Mouse (Mus musculus) common myeloid progenitor, adult 5-6 weeks (primary cell): ENCODE measurements around the gene Foxe3. TPM values are rescaled to one million over a fixed set of nuclear protein-coding genes. Genes with fewer than 3 reads are reported as not detected.
A peak's percentile ranks its signal among the peaks of the same experiment; 100 is the strongest.
"Not testable (repeated sequence)": the region's sequence is repeated elsewhere in the genome, so short reads cannot be mapped to it uniquely, and the experiment has no call there.

Source experiments
- ATAC-seq: replicated peaks from 2 replicates; pipeline ENCODE4 v1.8.0; 2016; ENCODE audit warnings: low read depth, mild to moderate bottlenecking, moderate TSS enrichment, inconsistent platforms; ENCODE audit not compliant: poor library complexity, severe bottlenecking
- total RNA-seq: library from RNA; stranded (forward); fragments of 200-1000, 187-1606 nt; gene quantifications from 2 replicates; pipeline ENCODE4 v1.2.3, GENCODE M21; 2017

The Foxe3 gene
- total RNA-seq = not detected in 2 replicates

DNA sequence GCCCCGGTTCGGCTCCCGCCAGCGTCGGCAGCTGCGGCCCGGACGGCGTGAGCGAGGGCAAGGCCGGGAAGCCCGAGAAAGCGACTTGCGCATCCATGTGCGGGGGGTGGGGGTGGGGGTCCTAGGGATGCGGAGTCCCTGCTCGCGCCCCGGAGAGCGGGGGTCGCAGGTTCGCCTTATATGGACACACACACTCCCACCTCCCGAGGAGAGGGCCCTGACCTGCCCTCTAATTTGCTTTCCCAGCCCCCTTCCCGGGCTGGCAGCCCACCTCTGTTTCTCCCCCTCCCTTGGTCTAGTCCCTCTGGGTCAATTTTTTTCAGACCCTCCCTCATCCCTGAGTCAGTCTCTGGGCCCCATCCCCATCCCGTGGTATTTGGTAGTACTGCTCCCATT lies at the start of gene Foxe3:
TSS of gene Foxe3 (minus strand) at position 97 of the 396 bp plus-strand sequence.
- ATAC-seq = no peak

DNA sequence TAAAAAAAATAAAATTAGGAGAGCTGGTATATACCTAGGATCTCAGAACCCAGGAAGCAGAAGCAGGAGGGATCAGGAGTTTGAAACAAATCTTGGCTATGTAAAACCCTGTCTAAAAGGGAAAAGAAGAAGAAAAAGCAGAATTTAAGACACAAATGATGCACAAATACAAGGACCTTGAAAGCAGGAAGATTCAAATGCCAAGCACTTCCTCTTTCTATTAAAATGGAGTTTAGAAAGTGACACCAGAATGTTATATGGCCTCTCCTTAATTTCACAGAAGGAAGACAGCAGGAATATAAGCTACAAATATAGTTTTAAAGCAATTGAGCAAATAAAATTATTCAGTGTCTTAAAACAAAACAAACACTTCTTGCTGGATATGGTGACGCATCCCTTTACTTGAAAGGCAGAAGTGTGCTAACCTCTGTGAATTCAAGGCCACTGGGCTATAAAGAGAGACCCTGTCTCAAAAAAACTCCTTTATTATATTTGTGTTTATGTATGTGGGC lies 47.5 kb upstream of the Foxe3 start:
- peak; percentile 60; the same call in 1 of the 2 replicates for ATAC-seq

DNA sequence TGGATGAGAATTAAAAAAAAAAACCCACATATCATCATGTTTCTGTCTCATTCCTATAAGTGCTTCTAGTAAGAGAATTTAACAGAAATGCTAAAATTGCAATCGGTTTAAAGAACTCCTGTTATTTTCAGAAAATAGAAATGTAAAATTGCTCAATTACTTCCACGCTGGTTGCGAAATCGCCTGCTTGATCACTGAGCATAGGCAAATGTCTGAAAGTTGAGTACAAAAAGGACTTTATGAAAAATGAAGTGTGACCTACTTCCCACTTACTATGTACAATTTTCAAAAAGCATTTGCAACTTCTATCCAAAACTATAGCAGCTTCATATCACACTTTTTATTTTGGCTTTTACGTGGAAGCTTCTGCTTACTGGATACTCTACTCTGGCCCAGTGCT lies 44.9 kb upstream of the Foxe3 start:
- ATAC-seq = peak; percentile 56; the same call in 1 of the 2 replicates

- not testable (repeated sequence) for ATAC-seq
Observed at GRCm38 (mm10) chr4:114960881-114961280, 35.1 kb upstream of the Foxe3 start.

- ATAC-seq = no peak
Observed at GRCm38 (mm10) chr4:114959533-114959932, 33.7 kb upstream of the Foxe3 start.

GRCm38 (mm10) chr4:114958786-114959185 lies 33.0 kb upstream of the Foxe3 start:
- no peak for ATAC-seq

DNA sequence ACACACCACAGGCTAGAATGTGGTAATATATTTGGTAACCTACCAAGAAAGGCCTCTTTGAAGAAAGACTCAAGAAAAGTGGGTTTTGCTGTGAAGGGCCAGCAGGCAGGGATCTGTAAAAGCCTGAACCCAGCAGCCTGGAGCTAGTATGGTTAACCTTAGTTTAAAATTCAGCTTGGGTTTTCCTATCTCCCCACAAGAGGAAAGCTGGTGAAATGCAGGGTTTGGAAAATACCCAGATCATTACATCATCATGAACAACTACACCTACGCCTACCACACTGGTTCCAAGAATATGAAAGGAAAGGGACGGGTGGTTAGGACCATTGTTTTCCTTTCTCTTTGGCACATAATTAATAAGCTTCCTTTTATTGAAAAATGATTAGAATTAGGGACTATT lies 32.4 kb upstream of the Foxe3 start:
- ATAC-seq = no peak

GRCm38 (mm10) chr4:114957403-114957802 lies 31.6 kb upstream of the Foxe3 start:
- no peak for ATAC-seq

DNA sequence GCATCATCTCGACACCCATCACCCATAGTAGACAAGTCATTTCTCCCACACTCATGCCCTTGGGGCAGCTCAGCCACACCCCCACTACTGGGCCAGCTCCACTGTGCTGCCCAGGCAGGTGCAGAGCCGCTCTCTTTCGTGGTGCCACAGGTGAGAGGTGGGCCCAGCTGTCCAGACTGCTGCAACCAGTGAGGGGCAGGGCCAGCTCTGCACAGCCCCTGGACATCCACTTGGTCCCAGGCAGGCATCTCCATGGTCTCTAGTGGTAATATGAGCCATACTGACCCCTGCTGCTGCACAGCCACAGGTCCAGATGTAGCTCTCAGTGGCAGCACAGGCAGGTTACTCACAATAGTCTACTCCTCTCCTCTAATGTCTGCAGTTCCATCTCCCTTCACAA lies 27.4 kb upstream of the Foxe3 start:
- ATAC-seq = no peak

DNA sequence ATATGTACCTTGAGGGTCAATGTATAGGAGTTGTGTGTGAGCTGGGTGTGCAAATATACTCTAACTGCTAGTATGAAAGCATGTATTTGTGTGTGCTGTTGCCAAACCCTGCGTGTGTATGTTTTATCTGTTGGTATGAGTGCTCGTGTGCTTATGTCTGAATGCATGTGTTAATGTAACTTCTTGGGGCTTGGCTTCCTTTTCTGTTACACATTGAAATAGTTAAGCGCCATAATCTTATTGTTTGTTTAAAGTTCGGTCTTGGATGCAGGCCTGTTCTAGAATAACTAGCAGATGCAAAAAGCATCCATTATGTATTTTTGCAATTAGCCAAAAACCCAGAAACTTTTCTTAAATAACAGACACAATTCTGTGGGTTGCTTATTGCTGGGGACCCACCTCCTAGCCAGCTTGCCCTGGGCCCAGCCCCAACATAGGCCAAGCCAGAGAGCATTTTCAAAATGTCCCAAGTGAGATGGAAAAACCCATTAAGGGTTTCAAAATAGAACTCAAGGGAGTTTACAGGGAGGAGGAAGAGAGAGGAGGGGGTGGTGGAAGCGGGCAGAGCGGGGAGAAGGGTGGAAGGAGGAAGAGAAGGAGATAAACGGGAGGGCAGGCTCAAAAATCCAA lies 22.2 kb upstream of the Foxe3 start:
- ATAC-seq = no peak

- peak; percentile 99 for ATAC-seq
Observed at GRCm38 (mm10) chr4:114947395-114947794, 21.6 kb upstream of the Foxe3 start.

GRCm38 (mm10) chr4:114946416-114946815 lies 20.6 kb upstream of the Foxe3 start:
- ATAC-seq = no peak

DNA sequence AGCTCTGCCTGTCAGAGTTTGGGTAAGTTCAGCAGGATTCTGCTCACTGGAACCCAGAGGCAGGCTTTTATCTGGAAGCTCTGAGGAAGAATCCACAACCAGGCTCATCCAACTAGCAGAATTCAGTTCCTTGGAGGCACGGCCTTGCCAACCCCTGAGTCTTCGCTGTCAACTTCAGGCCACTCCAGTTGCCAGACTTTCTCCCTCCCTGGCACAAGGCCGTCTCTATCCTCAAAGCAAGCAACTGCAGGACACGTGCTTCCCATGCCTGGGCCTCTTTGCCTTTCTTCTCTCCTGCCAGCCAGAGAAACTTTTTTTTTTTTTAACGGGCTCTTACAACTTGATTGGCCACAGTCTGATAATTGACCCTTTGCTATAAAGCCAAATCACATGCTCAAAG lies 19.2 kb upstream of the Foxe3 start:
- ATAC-seq = no peak

- ATAC-seq = no peak
Observed at GRCm38 (mm10) chr4:114942583-114942982, 16.8 kb upstream of the Foxe3 start.

GRCm38 (mm10) chr4:114942112-114942511 lies 16.3 kb upstream of the Foxe3 start:
- peak; percentile 51 for ATAC-seq

GRCm38 (mm10) chr4:114941311-114941710 lies 15.5 kb upstream of the Foxe3 start:
- no peak for ATAC-seq

- ATAC-seq = no peak
Observed at GRCm38 (mm10) chr4:114938248-114938647, 12.4 kb upstream of the Foxe3 start.

DNA sequence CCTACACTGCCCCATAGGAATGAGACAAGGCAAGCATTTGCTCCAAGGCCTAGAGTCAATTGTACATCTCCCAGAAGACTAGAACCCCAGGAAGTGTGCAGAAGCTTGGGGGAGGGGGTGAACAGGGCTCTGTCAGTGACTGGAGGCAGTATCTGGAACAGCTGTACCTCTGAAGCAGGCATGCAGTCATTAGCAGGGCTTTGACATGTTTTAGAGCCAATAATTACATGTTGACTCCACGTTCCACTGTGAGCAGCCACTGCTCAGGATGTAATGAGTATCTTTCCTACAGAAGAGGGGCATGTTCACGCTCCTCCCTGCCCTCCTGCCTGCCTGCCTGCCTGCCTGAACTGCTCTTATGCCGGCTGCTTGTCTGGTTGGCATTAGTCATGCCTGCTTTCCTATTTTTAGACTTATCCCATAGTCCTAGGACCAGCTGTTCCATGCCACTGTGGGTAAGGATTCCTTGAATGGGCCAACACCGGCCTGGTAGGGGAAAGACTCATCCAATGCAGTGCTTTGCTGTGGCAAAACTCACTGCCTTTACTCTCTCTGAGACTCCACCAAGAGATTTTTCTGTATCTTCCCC lies 11.7 kb upstream of the Foxe3 start:
- no peak for ATAC-seq

DNA sequence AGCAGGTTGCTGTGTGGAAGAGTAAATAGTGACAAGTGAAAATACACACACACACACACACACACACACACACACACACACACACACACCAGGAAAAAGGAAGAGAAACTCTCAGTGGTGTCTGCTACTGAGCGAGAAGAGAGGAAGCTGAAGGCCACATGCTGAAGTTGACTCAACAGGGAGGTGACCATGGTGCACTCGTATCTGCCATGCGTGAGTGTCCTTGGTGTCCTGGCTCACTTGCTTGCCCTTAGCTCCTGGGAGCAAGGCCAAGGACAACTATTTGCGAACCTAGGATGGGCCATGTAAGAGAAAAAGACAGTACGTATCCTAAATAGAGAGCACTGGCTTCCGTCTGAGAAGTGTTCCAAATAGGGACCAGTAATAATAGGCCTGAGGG lies 8.4 kb upstream of the Foxe3 start:
- peak; percentile 84 for ATAC-seq

DNA sequence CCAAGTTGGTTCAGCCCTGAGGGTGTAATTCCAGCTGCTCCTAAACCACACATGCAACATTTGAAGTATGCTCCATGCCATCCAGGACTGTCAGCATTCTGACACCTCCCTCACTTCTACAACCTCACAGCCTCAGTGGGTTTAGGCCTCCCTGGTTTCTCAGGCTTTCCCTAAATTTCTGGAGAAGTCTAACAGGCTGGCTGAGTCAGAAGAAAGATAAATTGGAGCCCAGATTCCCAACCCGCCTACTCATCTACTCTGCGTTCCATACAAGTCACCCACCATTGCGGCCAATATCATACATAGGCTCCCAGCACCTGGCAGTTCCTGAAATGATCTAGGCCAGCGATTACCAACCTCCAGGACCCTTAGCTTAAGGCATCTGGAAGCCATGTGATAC lies 6.9 kb upstream of the Foxe3 start:
- no peak for ATAC-seq

DNA sequence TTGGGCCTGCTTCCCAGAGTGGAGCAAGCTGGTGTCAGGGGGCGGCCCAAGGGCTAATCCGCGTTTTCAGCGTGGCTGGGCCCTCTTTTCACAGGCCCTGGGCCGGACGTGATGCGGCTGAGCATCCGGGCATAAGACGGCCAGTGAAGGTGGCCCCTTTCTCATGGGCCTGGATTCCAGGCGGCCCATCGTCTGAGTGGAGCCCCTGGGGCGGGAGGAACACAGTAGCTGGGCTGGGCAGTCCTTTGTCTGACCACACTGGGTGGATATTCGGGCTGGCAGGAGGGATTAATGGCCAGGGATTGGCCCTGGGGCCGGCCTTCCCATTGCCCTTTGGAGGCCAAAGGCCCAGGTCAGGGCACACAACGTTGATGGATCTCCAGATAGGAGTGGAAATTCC lies 3.3 kb upstream of the Foxe3 start:
- ATAC-seq = no peak
